Mouse (Mus musculus) lung, postnatal 0 days (tissue): ENCODE results near the gene Alpk3.

Source experiments
- CTCF ChIP-seq: IDR thresholded peaks from 2 replicates; pipeline ENCODE4 v1.5.1; 2016; ENCODE audit warnings: antibody characterized with exemption, mild to moderate bottlenecking
- EP300 ChIP-seq: IDR thresholded peaks from 2 replicates; pipeline ENCODE4 v1.6.1; 2016; ENCODE audit warnings: antibody characterized with exemption, mild to moderate bottlenecking, control low read depth

- no peak for TF ChIP-seq EP300
- no peak for TF ChIP-seq CTCF
These were observed 93.8 kb downstream of the Alpk3 start for GRCm38 (mm10) chr7:81151216-81151615.
